Mouse (Mus musculus): Measurements from ENCODE around the gene Arhgef7.

GRCm38 (mm10) chr8:11777201-11777600, 49.7 kb downstream of the Arhgef7 start:
- no peak for TF ChIP-seq CTCF (IDR thresholded peaks at IDR 0.05; ENCODE audit: insufficient read depth, low read depth, low read length)
- TF ChIP-seq POLR2A (IDR thresholded peaks at IDR 0.05; ENCODE audit: insufficient read depth, low read depth, low read length), result no peak

Measured in olfactory bulb, adult 2 months (tissue).